Mouse (Mus musculus): ENCODE results near the gene Akap11. TPM values are rescaled to one million over a fixed set of nuclear protein-coding genes. Genes with fewer than 3 reads are reported as not detected.

The Akap11 gene
- polyA plus RNA-seq, 1 experiment from 2014 or later, result 12.2 TPM

DNA sequence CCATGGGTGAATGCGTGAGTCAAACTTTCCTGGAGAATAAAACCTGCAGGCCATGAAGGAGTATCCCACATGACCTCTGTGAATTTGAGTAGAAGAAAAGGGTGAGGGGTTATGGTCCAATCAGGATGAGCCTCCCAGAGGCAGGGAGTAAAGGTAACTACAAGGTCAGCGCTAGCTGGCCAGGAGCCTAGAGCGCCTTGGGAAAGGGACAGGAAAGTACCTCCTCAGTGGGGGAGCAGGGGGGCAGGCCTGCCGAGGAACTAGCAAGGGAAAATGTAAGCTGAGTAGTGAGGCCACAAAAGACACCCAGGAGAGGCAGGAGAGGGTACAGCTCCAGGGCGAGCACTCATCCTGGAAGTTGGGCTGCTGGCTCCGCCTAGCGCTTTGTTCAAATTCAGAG lies 67.6 kb downstream of the Akap11 start:
- Histone ChIP-seq H3K27me3 (ENCODE audit: insufficient read depth, low read length) (no peaks in the 10 kb centered on the region), H3K4me1 (replicated peaks; ENCODE audit: insufficient read depth, low read length) (no peaks in the 10 kb centered on the region), H3K9me3 (replicated peaks; ENCODE audit: low read length) (no peaks in the 10 kb centered on the region), H3K9ac (ENCODE audit: low read depth, low read length) (no peak overlapping the region), H3K4me2 (ENCODE audit: low read length) (no peak overlapping the region), H3K4me3 (replicated peaks; ENCODE audit: low read depth, low read length) (no peak overlapping the region), H3K27ac (no peak overlapping the region), H3K36me3 (ENCODE audit: insufficient read depth, low read length) (no peaks in the 10 kb centered on the region)
- no peak for ATAC-seq (replicated peaks; ENCODE audit: low FRiP score, low read depth)
- WGBS, result 65% methylated on average over 7 of the region's 7 CpGs
- DNase-seq (ENCODE audit: low spot score), result no peak
- no peak for TF ChIP-seq CTCF (IDR thresholded peaks at IDR 0.05; ENCODE audit: low read depth)

- no peaks in the 10 kb centered on the region for H3K36me3 ChIP-seq (ENCODE audit: insufficient read depth, low read length)
- no peak overlapping the region for H3K9ac ChIP-seq (ENCODE audit: low read depth, low read length)
- no peak overlapping the region for H3K4me2 ChIP-seq (ENCODE audit: low read length)
- WGBS, result 89% methylated on average over 4 of the region's 4 CpGs
- H3K9me3 ChIP-seq (replicated peaks; ENCODE audit: low read length), result no peaks in the 10 kb centered on the region
- no peak overlapping the region for H3K4me3 ChIP-seq (replicated peaks; ENCODE audit: low read depth, low read length)
- ATAC-seq (replicated peaks; ENCODE audit: low FRiP score, low read depth), result no peak
- H3K27ac ChIP-seq, result no peak overlapping the region
- no peaks in the 10 kb centered on the region for H3K27me3 ChIP-seq (ENCODE audit: insufficient read depth, low read length)
- DNase-seq (ENCODE audit: low spot score), result no peak
- TF ChIP-seq CTCF (IDR thresholded peaks at IDR 0.05; ENCODE audit: low read depth), result no peak
- no peaks in the 10 kb centered on the region for H3K4me1 ChIP-seq (replicated peaks; ENCODE audit: insufficient read depth, low read length)
These were observed 68.6 kb downstream of the Akap11 start for GRCm38 (mm10) chr14:78467994-78468393.

DNA sequence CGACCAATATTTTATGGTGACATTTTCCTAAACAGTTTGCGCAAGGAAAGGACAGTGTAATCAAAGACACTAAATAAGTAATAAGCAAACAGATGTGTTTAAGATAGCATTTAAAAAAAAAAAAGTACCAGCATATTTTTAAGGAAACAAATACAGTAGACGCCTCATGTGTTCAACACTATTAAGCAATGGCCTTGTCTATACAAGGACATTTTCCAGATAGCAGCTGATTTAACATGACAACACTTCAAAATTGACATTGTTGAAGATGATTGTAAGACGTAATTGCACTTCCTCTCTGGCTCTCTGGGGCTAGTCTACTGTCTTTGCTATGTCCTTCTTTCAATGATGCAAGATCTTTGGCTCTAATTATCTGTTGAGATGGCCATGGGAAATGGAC lies 72.3 kb downstream of the Akap11 start:
- WGBS, result 67% methylated on average over 4 of the region's 4 CpGs
- Histone ChIP-seq H3K4me1 (replicated peaks; ENCODE audit: insufficient read depth, low read length) (no peaks in the 10 kb centered on the region), H3K27ac (no peak overlapping the region), H3K27me3 (ENCODE audit: insufficient read depth, low read length) (no peaks in the 10 kb centered on the region), H3K4me3 (replicated peaks; ENCODE audit: low read depth, low read length) (no peak overlapping the region), H3K9me3 (replicated peaks; ENCODE audit: low read length) (no peaks in the 10 kb centered on the region), H3K4me2 (ENCODE audit: low read length) (no peak overlapping the region), H3K9ac (ENCODE audit: low read depth, low read length) (no peak overlapping the region), H3K36me3 (ENCODE audit: insufficient read depth, low read length) (no peaks in the 10 kb centered on the region)
- DNase-seq (ENCODE audit: low spot score) (no peak), ATAC-seq (replicated peaks; ENCODE audit: low FRiP score, low read depth) (no peak)
- TF ChIP-seq CTCF (IDR thresholded peaks at IDR 0.05; ENCODE audit: low read depth), result no peak

DNA sequence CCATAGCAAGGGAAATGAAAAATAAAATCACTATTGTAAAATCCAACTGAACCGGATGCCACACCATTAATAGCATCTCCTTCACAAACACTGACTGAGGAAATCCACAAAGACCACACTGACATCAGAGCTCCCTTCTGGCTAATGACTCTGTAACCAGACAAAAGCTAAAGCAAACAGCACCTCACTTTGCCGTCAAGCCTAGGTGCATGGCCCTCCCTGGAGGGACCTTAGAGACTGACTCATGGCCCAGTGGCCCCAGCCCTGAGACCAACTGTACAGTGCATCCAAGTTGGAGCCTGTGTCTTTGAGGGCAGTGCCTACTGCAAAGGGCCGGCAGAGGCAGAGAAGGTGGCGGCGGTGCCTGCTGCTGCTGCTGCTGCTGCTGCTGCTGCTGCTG lies 77.5 kb downstream of the Akap11 start:
- no peaks in the 10 kb centered on the region for H3K36me3 ChIP-seq (ENCODE audit: insufficient read depth, low read length)
- H3K27me3 ChIP-seq (ENCODE audit: insufficient read depth, low read length), result no peaks in the 10 kb centered on the region
- no peak for ATAC-seq (replicated peaks; ENCODE audit: low FRiP score, low read depth)
- 57% methylated on average over 5 of the region's 5 CpGs for WGBS
- no peak for DNase-seq (ENCODE audit: low spot score)
- TF ChIP-seq CTCF (IDR thresholded peaks at IDR 0.05; ENCODE audit: low read depth), result no peak
- H3K4me1 ChIP-seq (replicated peaks; ENCODE audit: insufficient read depth, low read length), result no peaks in the 10 kb centered on the region
- H3K4me2 ChIP-seq (ENCODE audit: low read length), result no peak overlapping the region
- H3K4me3 ChIP-seq (replicated peaks; ENCODE audit: low read depth, low read length), result no peak overlapping the region
- H3K9me3 ChIP-seq (replicated peaks; ENCODE audit: low read length), result no peaks in the 10 kb centered on the region
- H3K27ac ChIP-seq, result no peak overlapping the region
- no peak overlapping the region for H3K9ac ChIP-seq (ENCODE audit: low read depth, low read length)

DNA sequence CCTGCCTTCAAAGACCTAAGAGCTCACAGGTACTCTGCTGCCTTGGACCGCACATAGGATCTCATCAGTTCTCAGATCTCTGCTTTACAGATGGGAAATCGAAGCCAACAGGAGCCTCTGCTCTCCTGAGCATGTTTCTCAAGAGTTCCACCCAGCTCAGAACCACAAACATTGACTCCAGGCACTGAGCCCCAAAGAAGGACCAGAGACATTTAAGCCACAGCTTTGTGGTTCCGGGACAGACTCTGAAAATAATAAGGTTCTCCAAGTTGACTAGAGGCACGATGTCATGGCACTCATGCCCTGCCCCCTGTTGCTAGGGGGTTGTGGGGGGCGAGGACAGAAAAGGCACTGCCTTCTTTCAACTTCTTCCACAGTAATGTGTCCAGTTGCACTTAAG lies 77.9 kb downstream of the Akap11 start:
- 78% methylated on average over 5 of the region's 5 CpGs for WGBS
- TF ChIP-seq CTCF (IDR thresholded peaks at IDR 0.05; ENCODE audit: low read depth), result no peak
- H3K4me3 ChIP-seq (replicated peaks; ENCODE audit: low read depth, low read length), result no peak overlapping the region
- ATAC-seq (replicated peaks; ENCODE audit: low FRiP score, low read depth), result no peak
- H3K9me3 ChIP-seq (replicated peaks; ENCODE audit: low read length), result no peaks in the 10 kb centered on the region
- no peak overlapping the region for H3K27ac ChIP-seq
- H3K4me2 ChIP-seq (ENCODE audit: low read length), result no peak overlapping the region
- H3K36me3 ChIP-seq (ENCODE audit: insufficient read depth, low read length), result no peaks in the 10 kb centered on the region
- no peaks in the 10 kb centered on the region for H3K4me1 ChIP-seq (replicated peaks; ENCODE audit: insufficient read depth, low read length)
- DNase-seq (ENCODE audit: low spot score), result no peak
- no peak overlapping the region for H3K9ac ChIP-seq (ENCODE audit: low read depth, low read length)
- no peaks in the 10 kb centered on the region for H3K27me3 ChIP-seq (ENCODE audit: insufficient read depth, low read length)

GRCm38 (mm10) chr14:78454970-78455369 lies 81.6 kb downstream of the Akap11 start:
- WGBS, result 88% methylated on average over 5 of the region's 5 CpGs
- no peaks in the 10 kb centered on the region for H3K9me3 ChIP-seq (replicated peaks; ENCODE audit: low read length)
- no peaks in the 10 kb centered on the region for H3K27me3 ChIP-seq (ENCODE audit: insufficient read depth, low read length)
- no peak for TF ChIP-seq CTCF (IDR thresholded peaks at IDR 0.05; ENCODE audit: low read depth)
- H3K4me3 ChIP-seq (replicated peaks; ENCODE audit: low read depth, low read length), result no peak overlapping the region
- H3K36me3 ChIP-seq (ENCODE audit: insufficient read depth, low read length), result no peaks in the 10 kb centered on the region
- ATAC-seq (replicated peaks; ENCODE audit: low FRiP score, low read depth), result no peak
- H3K9ac ChIP-seq (ENCODE audit: low read depth, low read length), result no peak overlapping the region
- no peak overlapping the region for H3K27ac ChIP-seq
- H3K4me1 ChIP-seq (replicated peaks; ENCODE audit: insufficient read depth, low read length), result no peaks in the 10 kb centered on the region
- no peak overlapping the region for H3K4me2 ChIP-seq (ENCODE audit: low read length)
- no peak for DNase-seq (ENCODE audit: low spot score)

DNA sequence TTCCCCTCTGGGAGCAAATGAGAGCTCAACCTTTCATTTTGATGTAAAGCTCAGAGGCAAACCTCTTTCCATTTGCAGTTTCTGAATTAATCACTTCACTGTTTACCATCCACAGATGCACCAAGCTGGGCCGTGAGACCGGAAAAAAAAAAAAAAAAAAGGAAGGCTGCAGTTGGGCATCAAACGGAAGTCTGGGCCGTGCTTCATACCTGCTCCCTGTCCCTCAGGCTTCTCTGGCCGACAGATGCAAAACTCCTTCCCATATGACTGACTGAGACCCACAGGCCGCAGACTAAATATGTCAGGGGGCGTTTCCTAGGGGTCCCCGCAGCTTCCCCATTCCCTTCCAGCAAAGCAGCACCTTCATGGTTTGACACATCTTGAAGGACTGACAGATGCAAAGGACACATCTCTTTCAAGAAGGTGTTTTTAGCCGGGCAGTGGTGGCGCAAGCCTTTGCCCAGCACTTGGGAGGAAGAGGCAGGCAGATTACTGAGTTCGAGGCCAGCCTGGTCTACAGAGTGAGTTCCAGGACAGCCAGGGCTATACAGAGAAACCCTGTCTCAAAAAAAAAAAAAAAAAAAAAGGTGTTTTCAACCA lies 87.7 kb downstream of the Akap11 start:
- 82% methylated on average over 11 of the region's 11 CpGs for WGBS

More for the DNA sequence above, 87.7 kb downstream of the Akap11 start:
- DNase-seq (ENCODE audit: low spot score) (no peak), ATAC-seq (replicated peaks; ENCODE audit: low FRiP score, low read depth) (no peak)
- no peak overlapping the region for H3K27ac ChIP-seq
- H3K36me3 ChIP-seq (ENCODE audit: insufficient read depth, low read length), result no peaks in the 10 kb centered on the region
- no peaks in the 10 kb centered on the region for H3K27me3 ChIP-seq (ENCODE audit: insufficient read depth, low read length)
- no peaks in the 10 kb centered on the region for H3K9me3 ChIP-seq (replicated peaks; ENCODE audit: low read length)
- no peaks in the 10 kb centered on the region for H3K4me1 ChIP-seq (replicated peaks; ENCODE audit: insufficient read depth, low read length)
- no peak overlapping the region for H3K9ac ChIP-seq (ENCODE audit: low read depth, low read length)
- no peak overlapping the region for H3K4me3 ChIP-seq (replicated peaks; ENCODE audit: low read depth, low read length)
- TF ChIP-seq CTCF (IDR thresholded peaks at IDR 0.05; ENCODE audit: low read depth), result no peak
- no peak overlapping the region for H3K4me2 ChIP-seq (ENCODE audit: low read length)

Data from kidney, postnatal 0 days (tissue).